Mouse (Mus musculus) cortical plate, adult 2 months (tissue): ENCODE results near the gene Ampd3.

Source experiments
- CTCF ChIP-seq: fragments of 200-500 bp; IDR thresholded peaks from 2 replicates; pipeline ENCODE4 v1.5.1; 2011; ENCODE audit warnings: mild to moderate bottlenecking, control low read depth, low read length; ENCODE audit not compliant: insufficient read depth; ENCODE audit errors: extremely low read depth
- POLR2A ChIP-seq: fragments of 200-500 bp; IDR thresholded peaks from 2 replicates; pipeline ENCODE4 v1.6.1; 2011; ENCODE audit warnings: mild to moderate bottlenecking, low read length, control low read depth; ENCODE audit not compliant: insufficient read depth; ENCODE audit errors: extremely low read depth

DNA sequence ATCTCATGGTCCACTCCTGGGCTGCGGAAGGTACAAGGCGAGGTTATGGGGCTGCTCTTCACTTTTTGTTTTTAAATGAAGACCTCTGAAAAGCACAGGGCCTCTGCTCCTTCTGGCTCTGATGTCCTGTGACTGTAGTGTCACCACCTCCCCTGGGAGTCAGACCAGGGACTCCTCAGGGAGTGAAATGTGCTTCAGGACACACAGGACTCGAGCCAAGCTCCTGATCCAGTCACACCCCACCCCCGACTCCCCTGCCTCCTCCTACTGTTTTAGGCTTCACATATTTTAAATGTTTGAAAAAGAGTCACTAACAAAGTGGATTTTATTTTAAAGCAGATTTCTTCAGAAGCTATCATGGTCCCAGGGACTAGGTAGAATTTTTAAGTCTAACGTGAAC is 43.5 kb downstream of the Ampd3 start:
- no peak for TF ChIP-seq CTCF
- TF ChIP-seq POLR2A: no peak
